Mouse (Mus musculus) WW6 (cell line): ENCODE results near the gene Cryzl1.

Experiments
- DNase-seq: peaks from one replicate; pipeline ENCODE4 v3.0.0-alpha.2; 2013; ENCODE audit warnings: low read depth, low spot score

Gene Cryzl1

DNA sequence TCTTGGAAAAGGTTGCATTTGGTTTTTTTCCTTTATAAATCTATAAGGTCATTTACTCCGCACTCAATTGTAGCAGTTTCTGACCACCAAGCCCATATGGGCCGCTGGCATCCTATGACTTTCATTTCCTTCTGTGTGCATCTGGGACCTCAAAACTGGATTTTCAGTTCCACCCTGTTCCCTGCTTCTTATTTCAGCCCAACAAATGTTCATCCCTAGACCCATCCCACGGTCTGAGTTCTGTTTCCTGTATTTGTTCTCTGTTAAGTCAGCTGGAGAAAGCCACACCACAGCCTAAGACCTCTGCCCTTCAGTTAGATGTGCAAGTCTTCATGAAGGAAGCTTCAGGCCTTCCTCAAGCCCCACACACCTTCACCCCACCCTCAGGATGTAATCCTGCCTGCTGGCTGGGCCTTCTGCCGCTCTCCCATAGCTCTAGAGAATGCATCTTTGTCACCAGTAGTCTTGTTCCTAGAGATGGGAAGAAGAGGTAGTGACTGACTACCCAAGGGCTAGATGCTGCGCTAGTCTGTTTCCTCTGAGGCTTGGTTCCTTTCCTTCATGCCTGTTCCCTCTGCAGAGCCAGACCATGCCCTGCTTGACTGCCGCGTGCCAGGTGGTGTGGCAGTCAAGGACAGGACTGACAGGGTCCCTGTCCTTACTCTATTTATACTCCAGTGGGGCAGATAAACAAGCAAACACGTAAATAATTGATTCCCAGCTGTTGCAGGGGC lies 11.6 kb upstream of the Cryzl1 start:
- DNase-seq: no peak

DNA sequence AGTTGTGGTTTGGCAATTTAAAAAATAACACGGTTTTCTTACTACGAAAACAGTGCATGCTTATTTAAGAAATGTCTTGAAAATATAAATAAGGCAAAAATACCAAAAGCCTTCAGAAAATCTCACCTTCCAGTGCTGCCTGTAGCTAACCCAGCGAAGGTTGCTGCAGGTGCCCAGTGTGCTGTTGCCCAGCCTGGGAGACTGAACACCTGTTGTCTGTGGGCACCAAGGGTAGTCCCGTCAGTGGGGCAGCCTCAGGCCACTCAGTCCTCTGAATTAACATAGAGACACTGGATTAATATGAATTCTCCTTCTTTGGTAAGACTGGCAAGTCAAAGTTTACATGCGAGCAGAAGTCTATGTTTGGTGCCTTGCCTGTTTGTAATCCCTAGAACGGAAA lies 9.7 kb upstream of the Cryzl1 start:
- DNase-seq: no peak

GRCm38 (mm10) chr16:91736046-91736816 lies 7.5 kb upstream of the Cryzl1 start:
- DNase-seq: no peak

DNA sequence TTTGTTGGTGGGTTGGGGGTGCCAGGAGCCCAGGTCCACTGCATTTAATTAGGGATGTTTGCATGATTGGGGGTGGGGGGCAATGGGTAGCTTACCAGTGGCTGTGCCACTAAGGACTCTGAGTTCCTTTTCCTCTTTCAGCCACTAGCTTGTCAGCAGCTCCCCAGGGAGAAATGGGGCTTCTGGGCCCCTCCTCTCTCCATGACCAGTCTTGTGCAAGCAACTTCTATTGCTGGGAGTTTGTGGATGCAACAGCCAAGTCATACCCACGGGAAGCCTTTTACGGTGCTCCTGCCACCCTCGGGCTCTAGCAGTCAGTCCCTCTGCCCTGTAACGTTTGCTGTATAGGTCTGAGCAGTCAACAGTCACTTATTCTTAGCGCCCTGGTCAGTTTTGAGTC lies 6.0 kb upstream of the Cryzl1 start:
- DNase-seq: no peak

DNA sequence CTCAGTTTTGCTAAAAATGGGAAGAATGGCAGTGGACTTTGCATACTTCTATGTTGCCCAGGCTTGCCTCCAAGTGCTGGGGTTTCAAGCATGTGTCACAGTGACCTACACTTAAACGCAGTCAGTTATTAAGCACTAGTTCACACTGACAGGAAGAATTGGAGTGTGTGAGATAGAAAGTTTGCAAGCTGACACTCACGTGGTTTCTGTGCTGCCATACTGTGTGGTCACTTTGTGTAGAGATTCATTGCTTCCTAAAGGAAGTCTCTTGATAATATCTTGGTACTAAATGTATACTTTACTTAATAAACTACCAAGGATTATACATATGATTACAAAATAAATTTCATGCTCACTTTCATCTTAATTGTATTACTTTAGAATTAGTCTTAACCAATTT lies 4.0 kb upstream of the Cryzl1 start:
- no peak for DNase-seq

DNA sequence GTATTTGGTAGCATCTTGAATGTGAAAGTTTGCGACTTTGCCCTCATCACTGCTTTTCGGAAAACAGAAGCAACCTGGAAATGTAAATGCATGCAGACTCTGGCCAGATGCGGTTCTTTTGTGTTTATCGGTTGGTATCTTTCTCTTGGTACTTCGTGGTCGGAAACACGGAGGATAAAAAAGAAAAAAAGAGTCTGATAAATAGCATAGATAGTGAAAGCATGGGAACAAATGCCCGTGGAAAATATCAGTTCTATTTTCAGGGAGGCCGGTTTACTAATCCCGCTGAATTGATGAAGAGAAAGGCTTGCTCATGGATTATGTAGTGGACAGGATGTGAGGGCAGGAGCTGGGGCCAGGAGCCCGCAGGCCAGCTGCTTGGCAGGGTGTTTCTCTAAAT lies 1.7 kb upstream of the Cryzl1 start:
- DNase-seq: no peak

DNA sequence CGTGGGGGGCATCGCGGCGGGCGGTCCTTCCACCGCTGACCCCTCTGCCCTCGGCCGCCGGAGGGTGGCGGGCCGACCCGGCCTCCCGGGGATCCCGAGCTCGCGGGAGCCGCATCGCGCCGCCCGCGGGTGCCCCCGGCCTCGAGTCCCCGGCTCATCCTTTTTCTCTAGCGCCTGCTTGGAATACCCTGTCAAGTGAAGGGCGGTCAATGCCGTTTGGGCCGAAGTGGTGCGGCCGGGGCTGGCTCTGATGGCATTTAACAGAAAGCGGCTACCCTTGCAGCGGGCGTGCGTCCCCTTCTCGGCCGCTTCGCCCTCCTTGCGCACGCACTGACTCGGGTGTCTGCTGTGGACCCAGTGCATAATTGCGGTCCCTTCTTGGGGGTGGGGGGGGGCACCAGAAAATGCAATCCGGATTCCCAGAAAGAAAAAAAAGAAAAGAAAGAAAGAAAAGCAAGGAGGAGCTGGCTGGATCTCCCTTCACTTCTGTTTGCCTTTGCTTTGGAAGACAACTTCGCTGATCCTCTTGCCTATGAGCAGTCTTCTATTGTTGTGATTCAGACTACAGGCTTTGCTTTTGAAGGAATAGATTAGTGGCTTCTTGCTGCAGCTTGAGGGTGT lies 1.2 kb upstream of the Cryzl1 start:
- no peak for DNase-seq

DNA sequence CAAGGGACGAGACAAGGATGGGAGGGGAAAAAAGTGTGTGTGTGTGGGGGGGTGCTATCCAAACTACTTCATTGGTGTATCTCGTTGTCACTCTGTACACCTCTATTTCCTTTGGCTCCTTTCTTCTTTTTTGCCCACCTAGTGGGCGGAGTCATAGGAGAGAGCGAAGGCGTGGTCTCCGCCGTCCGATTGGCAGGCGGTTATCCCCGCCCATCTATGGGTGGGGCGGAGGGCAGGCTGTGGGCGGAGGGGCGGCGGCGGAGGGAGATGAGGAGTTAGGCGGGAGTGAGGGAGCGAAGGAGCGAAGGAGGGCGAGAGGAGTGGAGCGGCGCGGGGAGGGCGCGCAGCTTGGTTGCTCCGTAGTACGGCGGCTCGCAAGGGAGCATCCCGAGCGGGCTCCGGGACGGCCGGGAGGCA lies 299 bp upstream of the Cryzl1 start, which contains the start of gene Itsn1:
Gene Itsn1 (plus strand): TSS at position 216 of the 417 bp plus-strand sequence.
- DNase-seq: peak; percentile 90

DNA sequence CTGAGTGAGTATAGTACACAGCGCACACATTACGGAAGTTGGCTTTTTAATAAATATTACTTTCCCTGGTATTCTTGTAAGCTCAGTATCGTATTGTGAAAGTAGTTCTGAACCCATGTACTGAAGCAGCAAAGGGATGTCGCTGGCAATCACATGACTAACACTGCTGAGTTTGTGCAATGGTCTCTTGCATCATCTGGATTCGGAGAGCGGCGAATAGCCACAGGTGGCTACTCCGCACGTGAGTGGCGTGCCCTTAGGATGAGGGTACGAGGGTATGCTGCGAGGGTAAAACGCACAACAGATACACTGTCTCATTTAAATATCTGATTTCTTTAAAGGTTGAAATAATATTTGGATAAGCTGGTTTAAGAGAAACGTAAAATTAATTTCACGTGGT lies 1.3 kb downstream of the Cryzl1 start:
- DNase-seq: no peak

- DNase-seq: peak; percentile 33
Observed at GRCm38 (mm10) chr16:91724247-91724646, 4.5 kb downstream of the Cryzl1 start.

- no peak for DNase-seq
Observed at GRCm38 (mm10) chr16:91717399-91717798, 11.4 kb downstream of the Cryzl1 start.

DNA sequence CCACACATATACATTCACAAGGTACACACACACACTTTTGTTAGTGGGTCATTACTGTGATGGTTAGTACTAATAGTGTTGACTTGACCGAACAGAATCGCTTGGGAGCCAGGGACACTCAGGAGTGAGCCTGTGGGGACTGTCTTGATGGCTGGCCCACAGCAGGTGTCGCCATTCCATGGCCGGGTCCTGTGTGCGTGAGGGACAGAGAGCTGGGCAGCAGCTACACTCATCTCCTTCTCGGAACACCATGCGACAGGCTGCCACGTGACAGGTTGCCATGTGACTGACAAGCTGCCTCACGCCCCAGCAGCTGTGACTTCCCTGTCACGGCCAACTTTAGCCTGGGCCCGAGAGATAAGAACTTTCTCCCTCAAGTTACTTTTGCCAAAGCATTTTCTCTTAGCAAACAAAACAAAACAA lies 11.8 kb downstream of the Cryzl1 start:
- no peak for DNase-seq

GRCm38 (mm10) chr16:91710241-91710640 lies 18.5 kb downstream of the Cryzl1 start:
- DNase-seq: no peak

- no peak for DNase-seq
Observed at GRCm38 (mm10) chr16:91704603-91705340, 24.0 kb downstream of the Cryzl1 start.

- DNase-seq: no peak
Observed at GRCm38 (mm10) chr16:91702771-91703188, 26.0 kb downstream of the Cryzl1 start.

GRCm38 (mm10) chr16:91701908-91702307 lies 26.9 kb downstream of the Cryzl1 start:
- no peak for DNase-seq

GRCm38 (mm10) chr16:91698995-91699394 lies 29.8 kb downstream of the Cryzl1 start:
- no peak for DNase-seq

DNA sequence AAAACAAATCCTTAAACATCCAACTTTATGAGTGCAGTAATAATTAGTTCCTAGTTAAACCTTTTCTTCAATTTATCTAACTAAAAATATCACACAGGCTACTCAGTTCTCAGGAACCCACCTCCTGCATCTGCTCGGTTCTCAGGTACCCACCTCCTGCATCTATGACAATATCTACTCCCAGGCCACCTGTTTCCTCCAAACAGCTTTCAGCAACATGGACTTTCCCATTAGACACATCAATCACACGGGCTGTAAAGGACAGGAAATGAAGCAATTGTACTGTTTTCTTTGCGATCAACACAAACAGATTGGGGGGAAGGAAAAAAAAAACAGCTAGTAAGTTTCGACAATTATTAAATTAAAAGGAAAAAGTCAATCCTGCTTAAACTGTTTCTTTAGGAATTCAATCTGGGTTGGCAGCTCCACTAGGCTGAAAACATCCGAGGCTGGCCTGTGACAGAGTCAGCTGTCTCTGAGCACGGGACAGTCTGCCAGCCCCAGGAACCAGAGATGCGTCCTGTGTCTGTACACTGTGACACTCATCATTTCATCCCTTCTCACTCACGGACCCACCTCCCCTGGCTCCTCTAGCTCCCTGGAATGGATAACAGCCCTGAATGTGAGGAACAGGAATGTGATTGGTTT lies 33.5 kb downstream of the Cryzl1 start:
- DNase-seq: no peak

DNA sequence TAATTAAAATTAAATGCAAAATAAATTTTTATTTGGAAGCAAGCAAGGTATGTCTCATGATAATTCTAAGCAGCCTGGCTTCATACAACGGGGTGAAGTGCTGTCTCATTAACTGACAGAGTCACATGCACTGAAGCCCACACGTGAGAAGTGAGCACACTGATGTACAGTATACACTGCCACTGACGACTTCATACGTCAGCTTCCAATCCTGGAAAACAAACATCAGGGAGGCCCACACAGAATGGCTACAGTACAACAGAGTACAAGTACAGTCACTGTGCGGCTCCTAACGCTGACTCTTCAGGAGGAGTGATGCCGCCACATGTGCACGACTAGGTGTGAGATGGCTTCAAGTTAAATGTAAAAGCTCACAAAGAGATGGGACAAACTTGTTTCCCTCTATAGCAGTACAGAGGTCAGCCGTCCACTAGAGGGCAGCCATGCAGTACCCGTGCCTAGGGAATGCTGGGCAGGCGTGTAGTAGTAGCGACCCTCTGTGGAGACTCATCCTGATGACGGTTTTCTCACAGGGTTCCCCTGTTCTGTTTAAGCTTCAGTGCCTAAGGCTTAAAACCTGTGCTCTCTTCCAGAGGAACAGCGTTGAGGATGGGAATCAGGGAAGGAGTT lies 34.2 kb downstream of the Cryzl1 start:
- DNase-seq: no peak

DNA sequence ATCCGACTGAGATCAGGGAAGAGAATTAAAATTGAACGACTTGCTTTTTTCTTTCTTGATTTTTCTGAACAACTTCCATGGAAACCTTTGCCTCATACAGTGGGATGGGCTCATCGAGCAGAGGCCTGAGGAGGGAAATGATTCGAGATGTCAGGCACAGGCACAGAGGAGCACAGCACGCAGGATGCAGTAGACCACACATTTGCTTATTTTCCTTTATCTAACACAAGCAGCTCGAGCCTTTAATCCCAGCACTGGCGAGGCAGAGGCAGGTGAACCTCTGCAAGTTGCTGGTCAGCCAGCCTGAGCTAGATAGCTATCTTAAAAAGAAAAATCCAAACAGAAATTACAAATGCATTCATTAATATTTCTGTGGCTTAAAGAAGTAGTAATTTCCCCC lies 39.0 kb downstream of the Cryzl1 start:
- no peak for DNase-seq
